Mouse (Mus musculus): ENCODE results near the gene Kansl1l.
A peak's percentile ranks its signal among the peaks of the same experiment; 100 is the strongest.

The Kansl1l gene

GRCm38 (mm10) chr1:66817453-66817839, at the start of gene Kansl1l:
Gene Kansl1l (minus strand): TSS chr1:66817562.
- peak; percentile 99 for DNase-seq

- DNase-seq: no peak
Measured at GRCm38 (mm10) chr1:66865633-66866032, 48.3 kb upstream of the Kansl1l start.

- DNase-seq: no peak
Measured at GRCm38 (mm10) chr1:66863741-66864495, 46.6 kb upstream of the Kansl1l start.

- peak; percentile 70 to 83 for DNase-seq
Measured at GRCm38 (mm10) chr1:66862712-66863511, 45.5 kb upstream of the Kansl1l start, which contains the start of gene Acadl. Gene Acadl (minus strand): TSS chr1:66863277.

DNA sequence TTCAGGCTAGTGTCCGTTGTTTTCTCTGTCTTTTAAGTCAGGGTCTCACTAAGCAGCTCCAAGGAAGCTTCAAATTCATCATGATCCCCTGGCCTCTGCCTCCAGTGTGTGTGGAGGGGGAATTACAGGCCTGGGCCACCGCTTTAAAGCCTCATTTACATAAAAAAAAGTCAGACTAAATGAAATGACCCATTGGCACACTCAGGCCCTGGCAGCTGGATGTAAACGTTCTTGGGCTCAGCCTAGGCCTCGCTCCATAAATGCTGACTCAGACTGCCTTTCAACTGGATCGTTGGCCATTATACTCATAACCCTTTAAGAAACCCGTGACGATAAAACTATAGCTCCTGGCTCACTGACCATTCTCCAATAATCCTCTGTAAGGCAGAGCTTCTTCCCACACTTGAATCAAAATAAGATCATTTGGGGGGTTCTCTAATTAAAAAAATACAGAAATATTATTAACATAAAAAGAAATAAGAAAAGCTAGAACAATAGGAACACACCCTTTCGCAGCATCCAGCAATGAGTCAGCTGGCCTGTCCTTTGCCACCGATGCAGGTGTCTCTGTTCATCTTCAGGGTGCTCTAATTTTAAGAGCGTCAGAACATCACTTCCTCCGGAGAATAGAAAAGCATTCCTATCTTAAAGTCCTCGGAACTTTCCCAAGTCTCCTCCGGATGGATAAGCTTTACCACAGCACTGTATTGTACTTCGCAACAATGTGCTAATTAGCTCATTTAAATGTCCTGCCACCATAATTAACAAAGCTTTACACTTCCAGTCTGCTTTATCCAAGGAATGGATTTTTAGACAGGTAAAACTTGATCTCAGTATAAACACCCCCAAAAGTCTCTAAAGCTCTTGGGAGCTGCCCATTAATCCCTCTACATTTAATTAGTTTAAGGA, 44.7 kb upstream of the Kansl1l start:
- peak; percentile 6 to 9 for DNase-seq

DNA sequence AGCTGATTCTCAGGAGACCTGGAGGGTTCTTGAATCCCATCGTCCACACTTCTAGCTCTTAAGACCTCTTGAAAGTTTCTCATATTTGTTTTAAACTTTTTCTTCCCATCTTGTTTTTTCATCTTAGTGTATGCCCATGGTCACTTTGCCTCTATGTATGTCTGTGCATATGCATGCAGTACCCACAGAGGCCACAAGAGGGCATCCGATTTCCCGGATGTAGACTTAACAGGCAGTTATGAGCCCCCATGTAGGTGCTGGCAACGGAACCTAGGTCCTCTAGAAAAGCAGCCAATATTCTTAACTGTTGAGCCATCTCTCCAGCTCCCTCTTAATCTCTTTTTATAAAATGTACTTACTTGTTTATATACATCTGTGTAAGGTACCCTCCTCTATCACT, 30.1 kb upstream of the Kansl1l start:
- DNase-seq: peak; percentile 17

DNA sequence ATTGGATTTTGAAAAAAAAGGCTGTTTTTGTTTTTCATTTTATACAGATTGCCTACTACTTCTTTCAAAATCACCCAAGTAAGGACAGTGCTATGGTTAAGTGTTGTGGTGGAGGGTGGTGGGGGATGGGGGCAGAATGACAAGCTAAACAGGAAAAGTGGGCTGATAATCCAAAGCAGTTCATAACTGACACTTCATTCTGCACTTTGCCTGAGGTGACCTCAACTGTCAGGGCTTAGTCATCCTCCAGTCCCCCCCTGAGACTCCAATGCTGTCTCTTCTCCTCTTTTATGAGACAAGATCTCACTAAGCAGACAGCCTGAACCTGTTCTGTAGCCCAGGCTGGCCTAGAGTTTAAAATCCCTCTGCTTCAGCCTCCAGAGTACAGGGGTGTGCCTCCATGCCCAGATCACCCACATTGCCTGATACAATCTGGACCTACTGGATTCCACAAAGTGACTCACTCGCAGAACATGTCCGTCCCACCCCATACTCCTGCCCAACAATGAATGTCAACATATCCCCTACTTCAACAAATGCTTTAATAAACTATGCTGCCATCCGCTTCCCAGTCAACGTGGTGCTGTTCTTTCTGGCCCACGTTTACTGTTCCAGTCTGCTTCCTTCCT, 28.4 kb upstream of the Kansl1l start:
- no peak for DNase-seq

- DNase-seq: no peak
Measured at GRCm38 (mm10) chr1:66841938-66842337, 24.6 kb upstream of the Kansl1l start.

DNA sequence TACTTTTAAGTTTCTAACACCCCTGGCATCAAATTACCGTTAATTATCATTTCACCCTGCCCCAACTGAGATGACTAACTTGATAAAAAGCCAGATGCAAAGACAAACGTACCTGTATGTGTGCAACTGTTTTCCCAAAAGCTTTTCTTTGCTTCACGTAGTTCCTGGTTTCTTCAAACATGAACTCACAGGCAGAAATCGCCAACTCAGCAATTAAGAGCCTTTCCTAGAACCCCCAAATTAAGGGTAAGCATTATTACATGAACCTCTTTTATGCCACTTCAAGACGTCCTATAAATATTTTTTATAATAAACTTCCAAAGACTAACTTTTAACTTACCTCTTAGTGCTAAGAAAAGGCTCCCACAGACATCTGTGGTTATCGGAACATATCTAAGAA, 24.1 kb upstream of the Kansl1l start:
- no peak for DNase-seq

- no peak for DNase-seq
Measured at GRCm38 (mm10) chr1:66839755-66840438, 22.5 kb upstream of the Kansl1l start.

GRCm38 (mm10) chr1:66839135-66839534, 21.8 kb upstream of the Kansl1l start:
- no peak for DNase-seq

DNA sequence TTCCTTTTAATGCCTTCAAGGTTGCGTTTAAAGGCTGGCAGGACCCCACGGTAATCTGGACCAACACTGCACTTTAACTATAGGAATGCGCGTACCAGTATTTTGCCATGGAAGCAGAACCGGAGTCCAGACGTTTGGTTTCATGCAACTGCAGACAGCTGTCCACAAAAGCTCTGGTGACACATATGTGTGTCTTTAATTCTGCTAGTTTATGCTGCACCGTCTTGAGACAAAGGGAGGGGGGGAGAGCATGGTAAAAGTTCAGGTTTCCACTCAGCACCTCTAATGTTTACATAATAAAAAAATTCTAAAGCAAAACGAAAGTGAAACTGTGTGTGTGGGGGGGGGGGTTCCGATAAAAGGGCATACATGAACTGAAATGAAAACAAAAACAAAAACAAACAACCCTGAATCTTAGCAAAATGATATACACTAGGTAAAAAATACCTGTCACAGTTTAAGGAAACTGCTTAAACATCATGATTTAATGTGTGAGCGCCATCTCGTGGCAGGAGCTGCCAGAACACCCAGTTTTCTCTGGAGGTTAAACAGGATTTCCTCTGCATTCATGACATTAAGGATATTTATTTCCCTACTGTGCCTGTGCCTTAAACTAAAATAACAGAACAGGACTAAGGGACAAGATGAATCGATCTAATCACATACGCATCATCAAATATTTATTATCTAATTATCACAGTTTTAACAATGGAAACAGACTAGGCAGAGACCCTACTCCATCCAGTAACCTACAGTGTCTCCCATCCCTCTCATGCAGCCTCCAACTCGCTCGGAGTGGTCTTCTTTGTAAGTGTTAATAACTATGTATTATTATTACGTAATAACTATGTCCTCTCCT, 21.1 kb upstream of the Kansl1l start:
- DNase-seq: peak; percentile 89 to 92

DNA sequence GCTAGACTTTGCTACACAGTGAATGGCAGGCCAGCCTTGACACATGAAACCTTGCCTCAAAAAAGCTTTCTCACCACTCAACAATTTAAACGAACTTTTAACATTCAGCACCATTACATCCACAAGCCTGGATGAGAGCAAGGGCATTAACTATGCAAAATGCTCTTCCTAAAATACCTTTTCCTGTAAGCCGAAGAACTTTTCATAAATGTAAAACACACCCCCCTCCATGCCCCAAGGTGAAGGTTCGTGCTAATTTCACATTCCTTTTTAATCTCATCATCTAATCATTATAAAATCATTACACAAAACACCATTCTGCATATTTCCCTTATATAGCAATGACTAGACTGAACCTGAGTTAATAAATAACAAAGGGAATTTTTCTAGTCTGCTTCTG, 19.8 kb upstream of the Kansl1l start:
- DNase-seq: no peak

DNA sequence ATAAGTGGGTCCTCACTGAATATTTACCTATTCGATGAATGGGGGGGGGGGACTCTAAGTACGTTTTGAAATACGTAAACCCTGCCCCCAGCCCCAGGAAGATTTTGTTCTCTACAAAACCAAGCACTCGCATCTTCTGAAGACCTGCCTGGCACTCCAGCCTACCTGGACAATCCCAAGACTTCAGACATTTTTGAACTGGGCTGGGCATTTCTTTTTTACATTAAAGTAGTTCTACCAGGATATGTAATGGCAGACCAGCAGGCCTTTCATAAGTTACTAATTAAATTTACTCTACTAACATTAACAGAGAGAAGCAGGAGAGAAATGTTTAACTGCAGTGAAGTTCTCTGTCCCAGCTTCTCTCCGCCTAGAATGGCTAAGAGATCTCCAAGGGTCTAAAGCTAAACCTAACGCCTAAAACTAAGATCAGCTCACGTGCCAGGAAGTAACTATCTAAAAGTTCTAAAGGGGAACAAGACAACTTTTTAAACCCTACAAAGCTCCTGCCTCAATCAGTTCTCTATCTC, 15.3 kb upstream of the Kansl1l start:
- DNase-seq: no peak

DNA sequence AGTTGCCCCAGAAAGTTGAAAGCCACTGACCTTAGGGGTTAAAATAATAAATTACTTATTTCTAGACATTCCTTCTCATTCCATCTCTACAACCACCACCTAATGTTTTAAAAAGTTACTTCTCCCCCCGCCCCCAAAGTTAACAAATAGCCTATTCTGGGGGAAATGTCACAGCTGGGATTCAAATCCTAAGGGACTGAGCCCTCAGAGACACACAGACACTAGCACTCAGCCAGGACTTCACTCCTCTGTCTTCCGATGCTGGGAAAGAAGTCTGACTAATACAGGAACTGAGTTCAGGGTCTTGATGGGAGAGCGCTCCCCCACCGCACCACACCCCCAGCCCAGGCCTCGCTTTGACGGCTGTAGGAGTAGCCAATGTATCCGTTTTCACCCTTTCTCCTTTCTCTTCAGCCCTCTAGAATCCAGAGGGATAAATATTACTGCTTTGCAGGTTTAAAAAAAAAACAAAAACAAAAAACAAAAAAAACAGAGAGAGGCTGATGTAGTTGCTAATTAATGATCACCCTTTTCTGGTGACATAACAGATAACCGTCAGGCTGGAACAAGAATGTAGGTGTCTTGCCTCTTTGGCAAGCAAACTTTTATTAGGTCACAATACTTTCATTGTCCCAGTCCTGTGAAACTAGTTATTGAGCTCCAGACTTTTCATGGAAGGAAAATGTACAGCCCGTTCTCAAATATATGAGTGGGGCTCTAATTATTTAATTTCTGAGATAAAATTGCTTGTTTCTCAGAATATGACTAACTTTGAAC, 14.7 kb upstream of the Kansl1l start:
- DNase-seq: no peak

GRCm38 (mm10) chr1:66829400-66830080, 12.2 kb upstream of the Kansl1l start:
- no peak for DNase-seq

- no peak for DNase-seq
Measured at GRCm38 (mm10) chr1:66821966-66822365, 4.6 kb upstream of the Kansl1l start.

DNA sequence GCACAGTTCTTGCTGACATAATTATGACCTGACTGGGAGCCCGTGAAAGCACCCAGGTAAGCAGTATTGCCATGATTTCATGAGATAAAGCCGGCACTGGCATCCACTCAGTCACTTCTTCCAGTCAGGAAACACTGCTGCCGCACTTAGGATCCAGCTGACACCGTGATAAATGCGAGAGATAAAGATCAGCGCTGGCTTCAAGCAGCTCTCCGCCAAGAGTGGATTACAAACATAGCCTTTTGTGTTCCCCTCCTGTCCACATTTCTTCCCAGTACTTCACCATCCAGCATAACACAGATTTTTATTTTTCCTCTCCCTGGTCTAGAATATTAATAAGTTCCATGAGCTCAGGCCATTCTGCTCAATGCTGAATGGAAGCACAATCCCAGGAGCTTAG, 2.9 kb upstream of the Kansl1l start:
- no peak for DNase-seq

- no peak for DNase-seq
Measured at GRCm38 (mm10) chr1:66817865-66818315, 528 bp upstream of the Kansl1l start.

Measured in cerebellum, postnatal 10 days (tissue).